Mouse (Mus musculus): Measurements from ENCODE around the gene Cmtm5. TPM values are rescaled to one million over a fixed set of nuclear protein-coding genes. Genes with fewer than 3 reads are reported as not detected.
"Not testable (repeated sequence)": the region's sequence is repeated elsewhere in the genome, so short reads cannot be mapped to it uniquely, and the experiment has no call there.

The Cmtm5 gene
- polyA plus RNA-seq, 1 experiment from 2014 or later, result 3.7 TPM

- ATAC-seq, result no peak
- Histone ChIP-seq H3K36me3 (ENCODE audit: control insufficient read depth, insufficient read depth) (no peaks in the 10 kb centered on the region), H3K27ac (ENCODE audit: low read length) (no peak overlapping the region), H3K27me3 (replicated peaks; ENCODE audit: control insufficient read depth, insufficient read depth, low read length) (no peaks in the 10 kb centered on the region), H3K4me2 (ENCODE audit: low read length) (no peak overlapping the region), H3K4me1 (replicated peaks; ENCODE audit: control insufficient read depth, insufficient read depth, low read length) (no peaks in the 10 kb centered on the region), H3K4me3 (replicated peaks; ENCODE audit: low read length) (no peak overlapping the region), H3K9me3 (ENCODE audit: control insufficient read depth, low read length) (no peaks in the 10 kb centered on the region), H3K9ac (replicated peaks; ENCODE audit: low read depth, low read length) (no peak overlapping the region)
- 94% methylated on average over 8 of the region's 8 CpGs for WGBS
Measured at GRCm38 (mm10) chr14:54953664-54954206, 17.7 kb downstream of the Cmtm5 start.

- H3K4me3 ChIP-seq (replicated peaks; ENCODE audit: low read length), result no peak overlapping the region
- no peak overlapping the region for H3K27ac ChIP-seq (ENCODE audit: low read length)
- ATAC-seq, result no peak
- no peaks in the 10 kb centered on the region for H3K36me3 ChIP-seq (ENCODE audit: control insufficient read depth, insufficient read depth)
- no peak overlapping the region for H3K9ac ChIP-seq (replicated peaks; ENCODE audit: low read depth, low read length)
- no peak overlapping the region for H3K4me2 ChIP-seq (ENCODE audit: low read length)
- no peaks in the 10 kb centered on the region for H3K27me3 ChIP-seq (replicated peaks; ENCODE audit: control insufficient read depth, insufficient read depth, low read length)
- no peaks in the 10 kb centered on the region for H3K9me3 ChIP-seq (ENCODE audit: control insufficient read depth, low read length)
- no peaks in the 10 kb centered on the region for H3K4me1 ChIP-seq (replicated peaks; ENCODE audit: control insufficient read depth, insufficient read depth, low read length)
- 81% methylated on average over 3 of the region's 3 CpGs for WGBS
Measured at GRCm38 (mm10) chr14:54954474-54954873, 18.4 kb downstream of the Cmtm5 start.

GRCm38 (mm10) chr14:54955481-54955880, 19.4 kb downstream of the Cmtm5 start:
- ATAC-seq, result no peak
- H3K9me3 ChIP-seq (ENCODE audit: control insufficient read depth, low read length), result no peaks in the 10 kb centered on the region
- H3K4me2 ChIP-seq (ENCODE audit: low read length), result no peak overlapping the region
- no peaks in the 10 kb centered on the region for H3K27me3 ChIP-seq (replicated peaks; ENCODE audit: control insufficient read depth, insufficient read depth, low read length)
- H3K9ac ChIP-seq (replicated peaks; ENCODE audit: low read depth, low read length), result no peak overlapping the region
- no peaks in the 10 kb centered on the region for H3K4me1 ChIP-seq (replicated peaks; ENCODE audit: control insufficient read depth, insufficient read depth, low read length)
- no peak overlapping the region for H3K4me3 ChIP-seq (replicated peaks; ENCODE audit: low read length)
- 85% methylated on average over 3 of the region's 3 CpGs for WGBS
- no peak overlapping the region for H3K27ac ChIP-seq (ENCODE audit: low read length)
- H3K36me3 ChIP-seq (ENCODE audit: control insufficient read depth, insufficient read depth), result no peaks in the 10 kb centered on the region

- WGBS, result 91% methylated on average over 9 of the region's 9 CpGs
- Histone ChIP-seq H3K4me3 (replicated peaks; ENCODE audit: low read length) (no peak overlapping the region), H3K9ac (replicated peaks; ENCODE audit: low read depth, low read length) (no peak overlapping the region), H3K9me3 (ENCODE audit: control insufficient read depth, low read length) (no peaks in the 10 kb centered on the region), H3K36me3 (ENCODE audit: control insufficient read depth, insufficient read depth) (no peaks in the 10 kb centered on the region), H3K4me2 (ENCODE audit: low read length) (no peak overlapping the region), H3K27ac (ENCODE audit: low read length) (no peak overlapping the region), H3K4me1 (replicated peaks; ENCODE audit: control insufficient read depth, insufficient read depth, low read length) (no peaks in the 10 kb centered on the region), H3K27me3 (replicated peaks; ENCODE audit: control insufficient read depth, insufficient read depth, low read length) (no peaks in the 10 kb centered on the region)
- no peak for ATAC-seq
Measured at GRCm38 (mm10) chr14:54956533-54956932, 20.5 kb downstream of the Cmtm5 start.

- 84% methylated on average over 4 of the region's 4 CpGs for WGBS
- H3K9ac ChIP-seq (replicated peaks; ENCODE audit: low read depth, low read length), result no peak overlapping the region
- no peak overlapping the region for H3K4me3 ChIP-seq (replicated peaks; ENCODE audit: low read length)
- H3K9me3 ChIP-seq (ENCODE audit: control insufficient read depth, low read length), result no peaks in the 10 kb centered on the region
- no peak overlapping the region for H3K4me2 ChIP-seq (ENCODE audit: low read length)
- H3K27ac ChIP-seq (ENCODE audit: low read length), result no peak overlapping the region
- no peaks in the 10 kb centered on the region for H3K36me3 ChIP-seq (ENCODE audit: control insufficient read depth, insufficient read depth)
- no peaks in the 10 kb centered on the region for H3K4me1 ChIP-seq (replicated peaks; ENCODE audit: control insufficient read depth, insufficient read depth, low read length)
- no peaks in the 10 kb centered on the region for H3K27me3 ChIP-seq (replicated peaks; ENCODE audit: control insufficient read depth, insufficient read depth, low read length)
- ATAC-seq, result no peak
Measured at GRCm38 (mm10) chr14:54958503-54958902, 22.4 kb downstream of the Cmtm5 start.

- no peaks in the 10 kb centered on the region for H3K27me3 ChIP-seq (replicated peaks; ENCODE audit: control insufficient read depth, insufficient read depth, low read length)
- no peak overlapping the region for H3K4me3 ChIP-seq (replicated peaks; ENCODE audit: low read length)
- ATAC-seq, result no peak
- no peaks in the 10 kb centered on the region for H3K4me1 ChIP-seq (replicated peaks; ENCODE audit: control insufficient read depth, insufficient read depth, low read length)
- H3K9ac ChIP-seq (replicated peaks; ENCODE audit: low read depth, low read length), result no peak overlapping the region
- 89% methylated on average over 3 of the region's 3 CpGs for WGBS
- H3K9me3 ChIP-seq (ENCODE audit: control insufficient read depth, low read length), result no peaks in the 10 kb centered on the region
- H3K4me2 ChIP-seq (ENCODE audit: low read length), result no peak overlapping the region
- no peak overlapping the region for H3K27ac ChIP-seq (ENCODE audit: low read length)
- no peaks in the 10 kb centered on the region for H3K36me3 ChIP-seq (ENCODE audit: control insufficient read depth, insufficient read depth)
Measured at GRCm38 (mm10) chr14:54959197-54959596, 23.1 kb downstream of the Cmtm5 start.

GRCm38 (mm10) chr14:54959853-54960613, 24.0 kb downstream of the Cmtm5 start:
- H3K4me1 ChIP-seq (replicated peaks; ENCODE audit: control insufficient read depth, insufficient read depth, low read length), result not testable (repeated sequence)
- WGBS, result 88% methylated on average over 12 of the region's 12 CpGs

GRCm38 (mm10) chr14:54960769-54961168, 24.7 kb downstream of the Cmtm5 start:
- H3K4me3 ChIP-seq (replicated peaks; ENCODE audit: low read length), result no peak overlapping the region
- H3K27me3 ChIP-seq (replicated peaks; ENCODE audit: control insufficient read depth, insufficient read depth, low read length), result no peaks in the 10 kb centered on the region
- H3K4me1 ChIP-seq (replicated peaks; ENCODE audit: control insufficient read depth, insufficient read depth, low read length), result no peaks in the 10 kb centered on the region
- no peaks in the 10 kb centered on the region for H3K9me3 ChIP-seq (ENCODE audit: control insufficient read depth, low read length)
- 72% methylated on average over 10 of the region's 10 CpGs for WGBS
- H3K4me2 ChIP-seq (ENCODE audit: low read length), result no peak overlapping the region
- no peaks in the 10 kb centered on the region for H3K36me3 ChIP-seq (ENCODE audit: control insufficient read depth, insufficient read depth)
- no peak overlapping the region for H3K9ac ChIP-seq (replicated peaks; ENCODE audit: low read depth, low read length)
- no peak overlapping the region for H3K27ac ChIP-seq (ENCODE audit: low read length)
- no peak for ATAC-seq

More at GRCm38 (mm10) chr14:54959853-54960613, 24.0 kb downstream of the Cmtm5 start:
- H3K27ac ChIP-seq (ENCODE audit: low read length); H3K4me2 ChIP-seq (ENCODE audit: low read length); H3K9me3 ChIP-seq (ENCODE audit: control insufficient read depth, low read length); H3K27me3 ChIP-seq (replicated peaks; ENCODE audit: control insufficient read depth, insufficient read depth, low read length); H3K36me3 ChIP-seq (ENCODE audit: control insufficient read depth, insufficient read depth); H3K9ac ChIP-seq (replicated peaks; ENCODE audit: low read depth, low read length); ATAC-seq; H3K4me3 ChIP-seq (replicated peaks; ENCODE audit: low read length): not testable (repeated sequence)

GRCm38 (mm10) chr14:54961487-54961886, 25.4 kb downstream of the Cmtm5 start:
- no peak for ATAC-seq
- WGBS, result 91% methylated on average over 5 of the region's 5 CpGs
- H3K27me3 ChIP-seq (replicated peaks; ENCODE audit: control insufficient read depth, insufficient read depth, low read length), result no peaks in the 10 kb centered on the region
- no peak overlapping the region for H3K4me3 ChIP-seq (replicated peaks; ENCODE audit: low read length)
- no peak overlapping the region for H3K4me2 ChIP-seq (ENCODE audit: low read length)
- H3K9ac ChIP-seq (replicated peaks; ENCODE audit: low read depth, low read length), result no peak overlapping the region
- H3K4me1 ChIP-seq (replicated peaks; ENCODE audit: control insufficient read depth, insufficient read depth, low read length), result no peaks in the 10 kb centered on the region
- no peak overlapping the region for H3K27ac ChIP-seq (ENCODE audit: low read length)
- H3K9me3 ChIP-seq (ENCODE audit: control insufficient read depth, low read length), result no peaks in the 10 kb centered on the region
- no peaks in the 10 kb centered on the region for H3K36me3 ChIP-seq (ENCODE audit: control insufficient read depth, insufficient read depth)
